Mouse (Mus musculus): Measurements from ENCODE around the gene Atp13a1. TPM values are rescaled to one million over a fixed set of nuclear protein-coding genes. Genes with fewer than 3 reads are reported as not detected.
A peak's percentile ranks its signal among the peaks of the same experiment; 100 is the strongest.

Atp13a1 gene
- polyA plus RNA-seq, 1 experiment from 2014 or later, result 50.0 TPM

GRCm38 (mm10) chr8:69774503-69775148, 16.3 kb upstream of the Atp13a1 start, which contains the start of gene Gm20422:
Gene Gm20422, minus strand, starts transcription at chr8:69774886.
- H3K9ac ChIP-seq (ENCODE audit: low read depth, low read length), result peak within 1 kb of the TSS; percentile 98
- H3K27ac ChIP-seq (ENCODE audit: low read length), result peak within 1 kb of the TSS; percentile 100
- H3K9me3 ChIP-seq (ENCODE audit: control insufficient read depth, low read length), result no peaks in the 10 kb centered on the region
- H3K4me3 ChIP-seq (ENCODE audit: low read length), result peak within 1 kb of the TSS; percentile 86
- under 1% methylated on average over 41 of the region's 41 CpGs for WGBS
- H3K27me3 ChIP-seq (replicated peaks; ENCODE audit: control insufficient read depth, insufficient read depth, low read length), result no peaks in the 10 kb centered on the region
- peak within 1 kb of the TSS; percentile 74 for H3K4me2 ChIP-seq (ENCODE audit: low read depth, low read length)
- peak; percentile 99 for ATAC-seq
- H3K4me1 ChIP-seq (ENCODE audit: control insufficient read depth, insufficient read depth, low read length), result peaks cover 3% of the 10 kb centered on the region
- H3K36me3 ChIP-seq (ENCODE audit: control insufficient read depth, insufficient read depth, low read length), result no peaks in the 10 kb centered on the region

DNA sequence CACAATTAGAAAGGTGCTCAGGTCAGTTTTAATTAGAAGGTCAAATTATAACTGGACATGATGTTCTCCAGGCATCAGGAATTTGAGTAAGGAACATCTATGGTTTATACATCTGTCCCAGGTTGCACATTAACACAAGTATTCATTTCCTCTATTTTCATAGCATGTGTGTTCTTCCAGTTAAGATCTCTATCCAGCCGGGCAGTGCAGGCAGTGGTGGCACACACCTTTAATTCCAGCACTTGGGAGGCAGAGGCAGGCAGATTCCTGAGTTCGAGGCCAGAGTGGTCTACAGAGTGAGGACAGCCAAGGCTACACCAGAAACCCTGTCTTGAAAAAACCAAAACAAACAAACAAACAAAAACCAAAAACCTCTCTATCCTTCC, 15.8 kb upstream of the Atp13a1 start:
- H3K36me3 ChIP-seq (ENCODE audit: control insufficient read depth, insufficient read depth, low read length), result no peaks in the 10 kb centered on the region
- peaks cover 3% of the 10 kb centered on the region for H3K4me1 ChIP-seq (ENCODE audit: control insufficient read depth, insufficient read depth, low read length)
- peak overlapping the region; percentile 18; the same call in 1 of the 2 replicates for H3K27ac ChIP-seq (ENCODE audit: low read length)
- no peaks in the 10 kb centered on the region for H3K9me3 ChIP-seq (ENCODE audit: control insufficient read depth, low read length)
- 52% methylated on average over 2 of the region's 2 CpGs for WGBS
- ATAC-seq, result peak; percentile 31
- H3K4me2 ChIP-seq (ENCODE audit: low read depth, low read length), result peak overlapping the region; percentile 56
- no peaks in the 10 kb centered on the region for H3K27me3 ChIP-seq (replicated peaks; ENCODE audit: control insufficient read depth, insufficient read depth, low read length)
- H3K9ac ChIP-seq (ENCODE audit: low read depth, low read length), result no peak overlapping the region
- peak overlapping the region; percentile 86 for H3K4me3 ChIP-seq (ENCODE audit: low read length)

GRCm38 (mm10) chr8:69777111-69777510, 13.9 kb upstream of the Atp13a1 start:
- Histone ChIP-seq H3K4me1 (ENCODE audit: control insufficient read depth, insufficient read depth, low read length) (peaks cover 3% of the 10 kb centered on the region; the same call in 1 of the 2 replicates), H3K4me3 (ENCODE audit: low read length) (no peak overlapping the region), H3K36me3 (ENCODE audit: control insufficient read depth, insufficient read depth, low read length) (no peaks in the 10 kb centered on the region), H3K27ac (ENCODE audit: low read length) (no peak overlapping the region), H3K9ac (ENCODE audit: low read depth, low read length) (no peak overlapping the region), H3K4me2 (ENCODE audit: low read depth, low read length) (no peak overlapping the region), H3K9me3 (ENCODE audit: control insufficient read depth, low read length) (no peaks in the 10 kb centered on the region), H3K27me3 (replicated peaks; ENCODE audit: control insufficient read depth, insufficient read depth, low read length) (no peaks in the 10 kb centered on the region)
- WGBS, result 64% methylated on average over 12 of the region's 12 CpGs
- no peak for ATAC-seq

GRCm38 (mm10) chr8:69789105-69789504, 1.9 kb upstream of the Atp13a1 start:
- Histone ChIP-seq H3K4me3 (ENCODE audit: low read length) (no peak overlapping the region), H3K4me2 (ENCODE audit: low read depth, low read length) (no peak overlapping the region), H3K9me3 (ENCODE audit: control insufficient read depth, low read length) (no peaks in the 10 kb centered on the region), H3K27ac (ENCODE audit: low read length) (no peak overlapping the region), H3K27me3 (replicated peaks; ENCODE audit: control insufficient read depth, insufficient read depth, low read length) (no peaks in the 10 kb centered on the region), H3K36me3 (ENCODE audit: control insufficient read depth, insufficient read depth, low read length) (no peaks in the 10 kb centered on the region), H3K4me1 (ENCODE audit: control insufficient read depth, insufficient read depth, low read length) (peaks cover 19% of the 10 kb centered on the region), H3K9ac (ENCODE audit: low read depth, low read length) (no peak overlapping the region)
- ATAC-seq, result no peak
- 84% methylated on average over 5 of the region's 5 CpGs for WGBS

DNA sequence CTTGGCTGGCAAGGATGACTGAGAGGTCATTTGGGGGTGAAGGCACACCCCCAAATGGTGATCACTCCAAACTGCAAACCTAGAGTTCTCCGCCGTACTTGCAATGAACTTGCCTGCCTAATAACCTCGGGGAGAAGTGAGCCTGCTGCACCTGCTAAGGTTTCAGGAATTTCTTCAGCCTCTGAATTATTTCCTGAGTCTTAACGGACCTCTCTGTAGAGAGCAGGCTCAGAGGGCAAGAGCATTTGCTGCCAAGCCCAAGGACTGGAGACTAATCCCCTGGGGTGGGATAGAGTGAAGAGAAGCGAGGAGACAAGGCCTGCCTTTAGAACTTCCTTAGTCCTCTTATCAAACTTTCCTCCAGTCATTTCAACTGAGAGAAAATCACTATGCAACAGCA, 1.2 kb upstream of the Atp13a1 start:
- Histone ChIP-seq H3K36me3 (ENCODE audit: control insufficient read depth, insufficient read depth, low read length) (no peaks in the 10 kb centered on the region), H3K4me3 (ENCODE audit: low read length) (peak overlapping the region; percentile 100; the same call in 1 of the 2 replicates), H3K4me2 (ENCODE audit: low read depth, low read length) (no peak overlapping the region), H3K4me1 (ENCODE audit: control insufficient read depth, insufficient read depth, low read length) (peaks cover 19% of the 10 kb centered on the region), H3K27me3 (replicated peaks; ENCODE audit: control insufficient read depth, insufficient read depth, low read length) (no peaks in the 10 kb centered on the region), H3K9ac (ENCODE audit: low read depth, low read length) (no peak overlapping the region), H3K27ac (ENCODE audit: low read length) (no peak overlapping the region), H3K9me3 (ENCODE audit: control insufficient read depth, low read length) (no peaks in the 10 kb centered on the region)
- ATAC-seq, result no peak
- WGBS, result 69% methylated on average over 5 of the region's 5 CpGs

DNA sequence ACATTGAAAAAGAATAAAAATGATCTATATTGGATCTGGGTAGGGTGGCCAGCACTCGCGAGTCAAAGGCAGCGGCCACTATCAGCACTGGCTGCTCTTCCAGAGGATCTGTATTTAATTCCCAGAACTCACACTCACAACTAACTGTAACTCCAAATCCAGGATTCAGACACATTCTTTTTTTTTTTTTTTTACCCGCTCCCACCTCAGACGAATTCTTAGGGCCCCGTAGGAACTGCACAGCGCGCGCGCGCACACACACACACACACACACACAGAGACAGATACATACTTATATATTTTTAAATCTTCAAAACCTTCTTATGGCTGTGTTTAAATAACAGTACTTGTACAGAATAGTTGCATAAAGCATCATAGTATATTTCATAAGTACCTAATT, 599 bp upstream of the Atp13a1 start:
- peak; percentile 20 for ATAC-seq
- H3K36me3 ChIP-seq (ENCODE audit: control insufficient read depth, insufficient read depth, low read length), result no peaks in the 10 kb centered on the region

DNA sequence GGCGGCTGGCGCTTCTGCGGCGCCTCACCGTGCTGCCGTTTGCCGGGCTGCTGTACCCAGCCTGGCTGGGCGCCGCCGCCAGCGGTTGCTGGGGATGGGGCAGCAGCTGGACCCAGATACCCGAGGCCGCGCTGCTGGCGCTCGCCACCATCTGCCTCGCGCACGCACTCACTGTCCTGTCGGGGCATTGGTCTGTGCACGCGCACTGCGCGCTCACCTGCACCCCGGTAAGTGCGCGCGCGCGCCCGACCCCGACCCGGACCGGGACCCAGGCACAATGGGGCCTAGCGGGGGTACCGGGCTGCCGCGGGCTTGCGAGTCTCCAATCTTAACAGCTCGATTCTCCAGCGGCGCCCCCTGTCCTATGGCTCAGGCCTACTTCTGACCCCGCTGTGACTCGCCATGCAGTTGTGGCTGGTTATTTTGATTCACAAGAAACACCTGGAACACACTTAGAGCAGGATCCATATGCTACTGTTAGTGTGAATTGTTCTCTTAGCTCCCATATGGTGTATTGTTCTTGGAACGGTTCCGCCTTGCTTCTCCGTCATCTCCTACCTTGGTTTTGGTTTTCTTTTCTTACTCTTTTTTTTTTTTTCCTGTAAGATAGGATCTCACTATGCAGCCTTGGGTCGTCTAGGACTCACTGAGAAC, 579 bp downstream of the Atp13a1 start:
- Histone ChIP-seq H3K36me3 (ENCODE audit: control insufficient read depth, insufficient read depth, low read length) (0 out of 2 replicates have a peak, but pooled peaks cover 7% of the 10 kb centered on the region), H3K27ac (ENCODE audit: low read length) (peak overlapping the region; percentile 90), H3K9me3 (ENCODE audit: control insufficient read depth, low read length) (no peaks in the 10 kb centered on the region), H3K9ac (ENCODE audit: low read depth, low read length) (peak overlapping the region; percentile 94), H3K4me1 (ENCODE audit: control insufficient read depth, insufficient read depth, low read length) (peaks cover 19% of the 10 kb centered on the region), H3K4me3 (ENCODE audit: low read length) (peak overlapping the region; percentile 100), H3K27me3 (replicated peaks; ENCODE audit: control insufficient read depth, insufficient read depth, low read length) (no peaks in the 10 kb centered on the region), H3K4me2 (ENCODE audit: low read depth, low read length) (peak overlapping the region; percentile 62)
- under 1% methylated on average over 48 of the region's 48 CpGs for WGBS
- peak; percentile 76 for ATAC-seq

More for the DNA sequence above, 599 bp upstream of the Atp13a1 start:
- peaks cover 19% of the 10 kb centered on the region for H3K4me1 ChIP-seq (ENCODE audit: control insufficient read depth, insufficient read depth, low read length)
- WGBS, result 24% methylated on average over 11 of the region's 11 CpGs
- H3K27me3 ChIP-seq (replicated peaks; ENCODE audit: control insufficient read depth, insufficient read depth, low read length), result no peaks in the 10 kb centered on the region
- peak overlapping the region; percentile 100 for H3K4me3 ChIP-seq (ENCODE audit: low read length)
- H3K27ac ChIP-seq (ENCODE audit: low read length), result peak overlapping the region; percentile 90
- peak overlapping the region; percentile 94 for H3K9ac ChIP-seq (ENCODE audit: low read depth, low read length)
- H3K4me2 ChIP-seq (ENCODE audit: low read depth, low read length), result peak overlapping the region; percentile 61
- H3K9me3 ChIP-seq (ENCODE audit: control insufficient read depth, low read length), result no peaks in the 10 kb centered on the region

DNA sequence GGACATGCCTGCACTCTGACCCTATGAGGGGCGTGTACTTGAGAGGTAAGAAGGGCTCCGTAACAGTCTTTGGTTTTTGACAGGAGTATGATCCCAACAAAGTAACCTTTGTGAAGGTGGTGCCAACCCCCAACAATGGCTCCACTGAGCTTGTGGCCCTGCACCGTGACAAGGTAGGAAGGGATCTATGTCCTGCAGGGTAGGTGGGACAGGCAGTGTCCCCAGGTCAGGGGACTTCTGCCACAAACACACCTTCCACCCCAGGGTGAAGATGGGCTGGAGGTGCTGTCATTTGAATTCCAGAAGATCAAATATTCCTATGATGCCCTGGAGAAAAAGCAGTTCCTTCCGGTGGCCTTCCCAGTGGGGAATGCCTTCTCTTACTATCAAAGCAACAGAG, 2.7 kb downstream of the Atp13a1 start:
- Histone ChIP-seq H3K27ac (ENCODE audit: low read length) (no peak overlapping the region), H3K27me3 (replicated peaks; ENCODE audit: control insufficient read depth, insufficient read depth, low read length) (no peaks in the 10 kb centered on the region), H3K4me2 (ENCODE audit: low read depth, low read length) (no peak overlapping the region), H3K9ac (ENCODE audit: low read depth, low read length) (no peak overlapping the region), H3K4me1 (ENCODE audit: control insufficient read depth, insufficient read depth, low read length) (peaks cover 19% of the 10 kb centered on the region), H3K36me3 (ENCODE audit: control insufficient read depth, insufficient read depth, low read length) (peaks cover 20% of the 10 kb centered on the region), H3K9me3 (ENCODE audit: control insufficient read depth, low read length) (no peaks in the 10 kb centered on the region), H3K4me3 (ENCODE audit: low read length) (no peak overlapping the region)
- WGBS, result 92% methylated on average over 4 of the region's 4 CpGs
- ATAC-seq, result no peak

DNA sequence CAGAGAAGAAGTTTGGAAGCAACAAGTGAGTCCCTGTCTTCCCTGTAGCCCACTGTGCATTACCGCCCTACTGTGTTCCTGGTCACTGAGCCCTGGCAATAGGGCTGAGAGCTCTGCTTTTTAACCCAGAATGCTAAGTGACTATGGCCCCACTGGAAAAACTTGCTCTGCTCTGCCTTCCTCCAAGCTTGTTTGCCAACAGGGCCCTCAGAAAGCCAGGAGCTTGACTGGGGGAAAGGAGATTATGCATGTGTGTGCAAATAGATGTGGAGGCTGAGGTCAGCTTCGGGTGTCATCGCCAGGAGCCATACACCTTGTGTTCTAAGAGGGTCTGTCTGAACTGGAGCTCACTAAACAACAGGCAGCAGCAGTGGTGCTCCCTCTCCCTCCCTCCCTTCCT, 3.1 kb downstream of the Atp13a1 start:
- 83% methylated on average over 3 of the region's 3 CpGs for WGBS
- peaks cover 19% of the 10 kb centered on the region for H3K4me1 ChIP-seq (ENCODE audit: control insufficient read depth, insufficient read depth, low read length)
- H3K9ac ChIP-seq (ENCODE audit: low read depth, low read length), result no peak overlapping the region
- no peaks in the 10 kb centered on the region for H3K9me3 ChIP-seq (ENCODE audit: control insufficient read depth, low read length)
- H3K36me3 ChIP-seq (ENCODE audit: control insufficient read depth, insufficient read depth, low read length), result peaks cover 24% of the 10 kb centered on the region
- no peak overlapping the region for H3K4me2 ChIP-seq (ENCODE audit: low read depth, low read length)
- no peak overlapping the region for H3K4me3 ChIP-seq (ENCODE audit: low read length)
- ATAC-seq, result no peak
- no peak overlapping the region for H3K27ac ChIP-seq (ENCODE audit: low read length)
- no peaks in the 10 kb centered on the region for H3K27me3 ChIP-seq (replicated peaks; ENCODE audit: control insufficient read depth, insufficient read depth, low read length)
